Mouse (Mus musculus) common myeloid progenitor, adult 5-6 weeks (primary cell): ENCODE results near the gene 4930412O13Rik. TPM values are rescaled to one million over a fixed set of nuclear protein-coding genes. Genes with fewer than 3 reads are reported as not detected.

Source experiments
- ATAC-seq: replicated peaks from 2 replicates; pipeline ENCODE4 v1.8.0; 2016; ENCODE audit warnings: low read depth, mild to moderate bottlenecking, moderate TSS enrichment, inconsistent platforms; ENCODE audit not compliant: poor library complexity, severe bottlenecking
- total RNA-seq: library from RNA; stranded (forward); fragments of 200-1000, 187-1606 nt; gene quantifications from 2 replicates; pipeline ENCODE4 v1.2.3, GENCODE M21; 2017

Gene 4930412O13Rik
- total RNA-seq = not detected in 2 replicates

DNA sequence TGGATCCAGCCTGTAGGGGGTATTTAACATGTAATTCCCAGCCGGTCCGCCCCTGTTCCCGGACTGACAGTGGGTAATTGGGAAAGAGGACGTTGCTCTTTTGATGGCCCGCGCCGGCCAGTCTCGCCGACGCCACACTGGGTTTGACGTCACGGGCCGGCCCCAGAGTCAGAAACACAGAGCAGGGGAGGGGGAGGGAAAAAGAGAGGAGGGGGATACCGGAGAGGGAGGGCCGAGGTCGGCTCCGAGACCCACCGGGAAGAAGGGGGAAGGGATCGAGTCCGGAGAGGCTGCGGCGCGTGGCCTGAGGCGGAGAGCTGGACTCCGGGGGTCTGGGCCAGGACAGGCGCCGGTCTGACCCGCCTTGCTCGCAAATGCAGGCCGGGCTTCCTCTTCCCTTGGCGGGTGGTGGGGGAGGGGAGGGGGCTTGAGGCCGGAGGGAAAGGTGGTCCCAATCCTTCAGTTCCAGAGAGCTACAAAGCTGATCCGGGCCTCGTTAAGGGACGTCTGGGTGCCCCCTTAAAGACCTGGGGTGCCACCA is at the start of gene 4930412O13Rik:
Gene 4930412O13Rik, plus strand, starts transcription at position 202 of the 541 bp plus-strand sequence.
- no peak for ATAC-seq

- ATAC-seq = no peak
Observed at GRCm38 (mm10) chr2:9833712-9834111, 47.3 kb upstream of the 4930412O13Rik start.

DNA sequence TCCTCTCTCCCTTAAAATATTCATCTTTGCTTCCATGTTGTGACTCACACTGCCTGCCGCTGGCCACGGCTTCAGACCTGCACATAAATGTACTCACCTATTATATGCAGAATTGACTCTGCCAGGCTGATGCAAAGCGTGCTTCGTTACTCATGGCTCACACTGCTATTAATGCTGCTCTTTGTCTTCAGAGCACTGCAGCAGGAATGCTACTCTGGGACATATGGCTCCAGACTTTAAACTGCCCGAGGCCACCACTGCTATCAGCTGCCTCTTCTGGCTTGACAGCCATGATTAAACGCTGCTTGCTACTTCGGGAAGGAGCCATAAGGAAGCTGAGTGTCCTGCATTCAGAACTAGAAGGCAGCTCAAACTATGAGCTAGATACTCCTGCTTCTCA is 45.9 kb upstream of the 4930412O13Rik start:
- no peak for ATAC-seq

GRCm38 (mm10) chr2:9852851-9853576 is 28.0 kb upstream of the 4930412O13Rik start:
- ATAC-seq = no peak

GRCm38 (mm10) chr2:9855861-9856260 is 25.2 kb upstream of the 4930412O13Rik start:
- no peak for ATAC-seq

DNA sequence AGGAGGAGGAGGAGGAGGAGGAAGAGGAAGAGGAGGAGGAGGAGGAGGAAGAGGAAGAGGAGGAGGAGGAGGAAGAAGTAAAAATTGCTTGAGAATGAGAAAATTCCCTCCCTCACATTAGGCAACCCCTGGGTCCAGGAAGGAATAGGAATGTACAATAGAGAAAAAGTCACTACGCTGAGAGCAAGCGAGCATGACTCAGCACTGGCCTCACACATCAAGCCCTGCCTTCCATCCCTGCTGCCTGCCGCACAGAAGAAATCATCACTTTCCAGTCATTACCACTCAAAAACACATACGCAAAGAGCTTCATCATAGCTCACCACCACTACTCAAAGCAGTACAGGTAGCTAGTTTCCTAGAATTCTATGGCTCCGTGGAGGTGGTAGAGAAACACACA is 20.4 kb upstream of the 4930412O13Rik start:
- peak; percentile 76 for ATAC-seq

DNA sequence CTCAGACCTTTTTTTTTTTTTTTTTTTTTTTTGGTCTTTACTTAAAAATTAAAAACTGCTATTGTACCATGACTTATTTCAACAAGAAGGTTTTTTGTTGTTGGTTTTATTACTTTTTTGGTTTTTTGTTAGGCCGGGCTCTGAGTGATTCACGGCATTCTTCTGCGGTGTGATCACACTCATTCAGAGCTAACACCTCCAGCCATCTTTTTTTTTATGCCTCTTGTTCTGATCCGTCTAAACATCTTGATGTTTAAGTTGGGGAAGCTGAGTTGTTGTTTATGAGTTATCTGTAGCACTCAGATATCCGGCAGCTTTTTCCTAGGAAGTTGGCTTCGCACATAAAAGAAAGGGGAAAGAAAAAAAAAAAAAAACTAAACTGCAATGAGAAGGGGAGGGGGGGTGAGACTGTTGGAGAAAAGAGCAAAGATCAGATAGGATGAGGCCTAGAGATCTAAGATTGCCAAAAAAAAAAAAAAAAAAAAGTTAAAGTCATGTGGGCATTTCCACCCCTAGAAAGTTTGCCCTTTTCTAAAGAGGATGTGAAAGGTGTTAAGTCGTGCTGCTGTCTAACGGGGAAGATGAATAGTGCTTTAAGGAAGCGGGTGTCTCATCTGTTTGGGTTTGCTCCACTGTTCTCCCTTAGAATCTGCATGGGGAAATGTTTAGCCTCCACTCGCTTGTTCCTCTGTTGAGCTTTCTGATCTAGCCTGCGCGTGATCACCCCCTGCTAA is 13.8 kb upstream of the 4930412O13Rik start:
- peak; percentile 26; the same call in 1 of the 2 replicates for ATAC-seq

DNA sequence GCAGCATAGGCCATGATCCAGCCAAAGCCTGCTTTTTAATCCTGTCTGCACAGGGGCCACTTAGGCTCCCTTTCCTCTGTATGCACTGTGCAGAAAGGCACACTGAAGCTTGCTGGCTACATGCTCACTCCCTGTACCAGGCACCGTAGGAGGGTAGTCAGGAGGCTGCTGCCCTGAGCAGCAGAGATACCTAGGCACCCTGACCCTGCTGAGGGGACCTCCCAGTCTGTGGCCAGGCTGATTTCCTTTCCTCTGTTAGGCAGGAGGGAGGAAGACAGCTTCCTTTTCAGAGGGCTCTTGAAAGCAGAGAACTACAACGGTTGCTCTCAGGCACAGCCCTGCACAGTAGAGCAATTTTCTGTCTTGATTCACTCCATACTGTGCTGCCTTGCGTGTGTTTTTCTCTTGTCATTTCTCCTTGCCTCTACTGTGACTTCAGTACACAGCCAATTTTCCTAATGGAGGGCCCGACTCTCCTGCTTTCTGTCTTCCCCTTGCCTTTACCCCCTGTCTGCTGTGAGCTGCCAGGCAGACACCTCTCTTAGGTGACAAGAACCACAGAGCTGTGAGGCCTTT is 9.8 kb upstream of the 4930412O13Rik start:
- peak; percentile 65 for ATAC-seq

DNA sequence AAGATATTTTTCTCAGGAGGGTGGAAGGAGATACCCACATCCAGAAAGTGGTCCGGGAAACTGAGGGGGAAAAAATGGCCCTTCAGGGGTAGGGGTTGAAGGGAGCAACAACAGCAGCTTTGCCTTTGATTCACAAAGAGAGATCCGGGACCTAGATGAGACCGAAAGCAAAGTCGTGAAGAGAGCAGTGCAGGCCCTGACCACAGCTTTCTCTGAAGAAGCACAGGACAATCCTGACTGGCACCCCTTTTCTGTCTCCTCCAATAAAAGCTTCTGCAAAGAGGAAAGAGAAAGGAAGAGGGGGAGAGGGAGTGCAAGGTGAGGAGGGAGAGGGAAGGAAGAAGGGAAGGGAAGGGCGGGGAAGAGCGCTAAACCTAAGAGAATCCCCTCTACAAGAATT is 9.3 kb upstream of the 4930412O13Rik start:
- no peak for ATAC-seq

GRCm38 (mm10) chr2:9872682-9873081 is 8.4 kb upstream of the 4930412O13Rik start:
- ATAC-seq = peak; percentile 3; the same call in 1 of the 2 replicates

DNA sequence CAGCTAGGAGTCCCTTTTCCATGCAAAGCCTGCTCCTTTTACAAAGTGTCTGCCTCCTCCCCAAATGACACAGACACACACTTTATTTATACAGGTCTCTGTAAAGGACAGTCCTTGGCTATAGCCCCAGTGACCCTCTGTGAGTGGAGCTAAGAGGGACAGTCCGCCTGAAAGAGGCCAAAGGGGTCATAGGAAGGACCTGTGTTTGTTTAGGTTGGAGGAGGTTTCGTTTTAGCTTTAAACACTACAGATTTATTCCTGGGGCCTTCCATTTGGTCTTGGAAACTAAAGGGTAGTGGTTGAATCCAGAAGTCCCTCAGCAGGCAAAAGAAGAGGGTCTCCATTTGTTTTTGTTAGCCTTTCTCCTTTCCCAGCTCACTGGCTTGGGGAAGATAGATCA is 7.3 kb upstream of the 4930412O13Rik start:
- ATAC-seq = no peak

GRCm38 (mm10) chr2:9874467-9875219 is 6.4 kb upstream of the 4930412O13Rik start:
- no peak for ATAC-seq

- ATAC-seq = no peak
Observed at GRCm38 (mm10) chr2:9875220-9875619, 5.8 kb upstream of the 4930412O13Rik start.

DNA sequence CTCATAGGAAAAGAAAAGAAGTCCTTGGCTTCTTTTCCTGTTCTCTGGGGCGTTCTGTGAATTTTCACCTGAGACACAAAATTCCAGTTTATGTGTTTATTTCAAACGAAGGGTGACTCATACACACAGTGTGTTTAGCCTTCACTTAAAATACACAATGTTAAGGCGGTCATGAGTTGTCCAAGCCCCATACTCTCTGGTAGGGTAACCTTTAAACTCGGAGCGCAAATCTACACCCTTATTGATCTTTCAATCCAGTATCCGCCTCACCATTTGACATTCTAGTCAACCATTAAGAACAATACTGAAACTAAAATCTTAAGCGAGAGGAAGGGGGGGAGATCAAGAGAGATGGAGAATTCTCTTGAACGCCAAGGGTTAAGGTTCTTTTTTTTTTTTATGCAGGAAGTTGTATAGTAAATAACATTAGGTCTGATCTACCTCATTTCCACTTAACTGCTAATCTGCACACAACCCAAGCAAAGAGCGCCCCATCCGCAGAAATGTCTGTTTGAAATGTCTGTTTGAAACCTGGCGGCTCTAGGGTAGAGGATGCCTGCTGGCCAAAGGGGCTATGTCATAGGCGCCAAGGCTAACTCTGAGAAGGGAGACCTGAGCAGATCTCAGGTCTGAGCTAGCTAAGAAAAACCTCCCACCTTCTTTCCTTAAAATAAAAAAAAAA is 5.2 kb upstream of the 4930412O13Rik start:
- no peak for ATAC-seq

DNA sequence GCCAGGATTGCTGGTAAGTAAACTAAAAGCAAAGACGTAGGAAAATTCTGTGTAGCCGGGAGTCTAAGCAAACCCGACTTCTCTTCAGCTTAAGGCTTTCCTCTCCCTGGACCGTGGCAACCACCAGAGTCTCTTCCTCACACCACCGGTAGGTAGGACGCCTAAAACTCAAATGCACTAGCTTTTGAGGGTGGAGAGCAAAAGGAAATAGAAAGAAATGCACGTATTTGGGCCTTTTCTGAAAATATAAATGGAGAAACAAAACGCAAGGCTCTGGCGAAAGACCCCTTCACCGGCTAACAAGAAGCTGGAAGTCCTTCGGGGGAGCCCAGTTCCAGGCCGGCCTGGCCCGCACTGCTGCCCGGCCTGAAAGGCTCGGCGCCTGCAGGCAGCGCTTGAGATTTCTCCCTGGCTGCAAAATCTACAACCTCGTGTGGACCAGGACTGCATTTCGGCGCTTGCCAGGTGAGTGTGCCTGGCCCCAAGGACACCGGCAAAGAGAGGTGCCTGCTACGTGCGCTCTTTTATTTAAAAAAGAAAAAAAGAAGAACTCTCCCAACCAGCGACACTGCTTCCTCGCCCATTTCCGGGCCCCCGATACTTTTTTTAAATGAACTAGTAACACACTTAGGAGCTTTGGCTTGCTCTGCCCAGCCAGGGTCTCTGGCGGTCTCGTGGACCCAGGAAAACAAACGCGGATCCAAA is 4.3 kb upstream of the 4930412O13Rik start:
- ATAC-seq = no peak

DNA sequence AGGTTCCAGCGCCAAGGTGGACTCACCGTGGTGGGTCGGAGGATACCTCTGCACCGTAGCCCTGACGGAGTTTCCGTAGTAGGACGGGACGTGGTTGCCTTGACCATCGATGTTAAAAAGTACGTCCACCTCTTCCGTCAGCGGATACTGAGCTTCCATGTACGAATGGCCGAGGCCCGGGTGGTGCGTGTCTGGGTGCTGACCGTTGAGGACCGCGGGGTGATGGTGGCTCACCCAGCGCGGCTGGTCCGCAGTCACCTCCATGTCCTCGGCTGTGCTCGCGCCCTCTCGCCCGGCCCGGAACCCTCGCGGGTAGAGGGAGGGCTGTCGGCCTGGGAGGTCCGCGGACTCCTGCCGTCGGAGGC is 3.7 kb upstream of the 4930412O13Rik start:
- no peak for ATAC-seq

- peak; percentile 1; the same call in 1 of the 2 replicates for ATAC-seq
Observed at GRCm38 (mm10) chr2:9877966-9878563, 3.0 kb upstream of the 4930412O13Rik start.

DNA sequence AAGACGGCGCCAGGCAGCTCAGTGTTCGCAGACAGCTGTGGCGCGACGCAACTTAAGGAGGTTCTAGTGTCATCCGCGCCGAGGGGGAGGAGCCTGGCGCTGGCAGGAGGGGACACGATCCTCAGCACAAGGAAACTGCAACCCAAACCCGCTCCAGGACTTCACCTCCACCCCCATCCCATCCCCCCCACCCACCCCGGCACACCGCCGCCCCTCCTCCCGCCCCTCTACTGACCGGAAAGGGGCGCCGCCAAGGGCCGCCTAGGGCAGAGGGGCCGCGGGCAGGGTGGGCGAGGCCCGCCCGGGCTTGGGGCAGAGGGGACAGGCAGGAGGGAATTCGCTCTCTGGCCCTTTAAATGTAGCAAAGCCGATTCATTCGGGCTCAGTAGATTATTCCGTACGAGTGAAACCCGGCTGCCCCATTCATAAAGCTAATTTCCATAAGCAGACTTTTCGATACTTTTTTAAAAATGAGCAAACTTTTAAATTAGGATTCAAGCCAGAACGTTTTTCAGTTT is 2.4 kb upstream of the 4930412O13Rik start:
- peak; percentile 19; the same call in 1 of the 2 replicates for ATAC-seq
